In genomic region chr5:98446771-98447462, GRCm38 (mm10) we compare ENCODE assay signal across 22 mouse cellular contexts.
DNase-seq lines count a peak whose midpoint lies in the region; ATAC-seq and TF ChIP-seq lines count a peak whose summit lies in the region.
"Had no signal": no experiment of that assay in that cellular context is flagged by ENCODE, and none has a peak within 500 bp of the region (broad histone marks: within the 10 kb centered on the region; RNA-seq: fewer than 3 reads in every experiment).

No protein-coding gene starts in this region.

- H3K4me2 ChIP-seq in kidney, embryonic 16.5 days (replicated peaks; ENCODE audit: low read depth, low read length) = no peak overlapping the region
- peak overlapping the region; percentile 17; the same call in 1 of the 2 replicates for H3K4me2 ChIP-seq in intestine, embryonic 15.5 days (replicated peaks)
- peak overlapping the region; percentile 33 for H3K4me2 ChIP-seq in intestine, postnatal 0 days (replicated peaks; ENCODE audit: low read depth)
- H3K4me2 ChIP-seq in stomach, embryonic 16.5 days (ENCODE audit: low read depth, low read length) = no peak overlapping the region
- H3K4me2 ChIP-seq: embryonic facial prominence, embryonic 15.5 days; forebrain, embryonic 15.5 days; heart, embryonic 15.5 days; hindbrain, embryonic 13.5 days had no signal

- no peak for DNase-seq in kidney, adult 8-10 months
- no peak for DNase-seq in right cerebral cortex, postnatal 36 days (ENCODE audit: low spot score in 2 of 2)
- DNase-seq in embryo, embryonic 10 days (ENCODE audit: low spot score) = no peak
- DNase-seq: adrenal gland, adult 8-10 months; adrenal gland, postnatal 36 days; cerebellum, adult 2 months; cerebellum, postnatal 10 days; embryo, embryonic 11 days; gastrocnemius, postnatal 36 days; heart, adult 11 months; heart, postnatal 14 days had no signal

- H3K9me3 ChIP-seq in kidney, embryonic 16.5 days (ENCODE audit: low read length) = no peaks in the 10 kb centered on the region
- H3K9me3 ChIP-seq in intestine, embryonic 15.5 days = no peaks in the 10 kb centered on the region
- no peaks in the 10 kb centered on the region for H3K9me3 ChIP-seq in intestine, postnatal 0 days (ENCODE audit: control insufficient read depth)
- H3K9me3 ChIP-seq in stomach, embryonic 16.5 days (replicated peaks; ENCODE audit: control insufficient read depth, low read length) = no peaks in the 10 kb centered on the region
- H3K9me3 ChIP-seq: embryonic facial prominence, embryonic 15.5 days; forebrain, embryonic 10.5 days; forebrain, embryonic 15.5 days; heart, embryonic 10.5 days; heart, embryonic 15.5 days; hindbrain, embryonic 13.5 days had no signal

- H3K27ac ChIP-seq in kidney, embryonic 16.5 days (ENCODE audit: low read length) = peak overlapping the region; percentile 54
- no peak overlapping the region for H3K27ac ChIP-seq in intestine, embryonic 15.5 days
- H3K27ac ChIP-seq in intestine, postnatal 0 days (ENCODE audit: low read depth, low read length) = no peak overlapping the region
- no peak overlapping the region for H3K27ac ChIP-seq in stomach, embryonic 16.5 days (ENCODE audit: low read length)
- H3K27ac ChIP-seq: embryonic facial prominence, embryonic 15.5 days; forebrain, embryonic 10.5 days; forebrain, embryonic 15.5 days; heart, embryonic 10.5 days; heart, embryonic 15.5 days; hindbrain, embryonic 13.5 days had no signal

- H3K4me1 ChIP-seq in kidney, embryonic 16.5 days (ENCODE audit: insufficient read depth, low read length) = peaks cover 3% of the 10 kb centered on the region; the same call in 1 of the 2 replicates
- H3K4me1 ChIP-seq in intestine, embryonic 15.5 days (replicated peaks) = no peaks in the 10 kb centered on the region
- H3K4me1 ChIP-seq in intestine, postnatal 0 days (replicated peaks; ENCODE audit: control insufficient read depth, insufficient read depth, low read length) = no peaks in the 10 kb centered on the region
- H3K4me1 ChIP-seq in stomach, embryonic 16.5 days (ENCODE audit: control insufficient read depth, insufficient read depth, low read length) = no peaks in the 10 kb centered on the region
- H3K4me1 ChIP-seq: embryonic facial prominence, embryonic 15.5 days; forebrain, embryonic 10.5 days; forebrain, embryonic 15.5 days; heart, embryonic 10.5 days; heart, embryonic 15.5 days; hindbrain, embryonic 13.5 days had no signal

- H3K9ac ChIP-seq in kidney, embryonic 16.5 days (replicated peaks; ENCODE audit: low read length) = no peak overlapping the region
- no peak overlapping the region for H3K9ac ChIP-seq in intestine, embryonic 15.5 days
- H3K9ac ChIP-seq in intestine, postnatal 0 days (ENCODE audit: low read depth, low read length) = no peak overlapping the region
- H3K9ac ChIP-seq in stomach, embryonic 16.5 days (ENCODE audit: low read length) = no peak overlapping the region
- H3K9ac ChIP-seq: embryonic facial prominence, embryonic 15.5 days; forebrain, embryonic 15.5 days; heart, embryonic 15.5 days; hindbrain, embryonic 13.5 days had no signal

- no peak for TF ChIP-seq CTCF in intestine, postnatal 0 days (IDR thresholded peaks at IDR 0.05; ENCODE audit: low read depth)

- H3K36me3 ChIP-seq in kidney, embryonic 16.5 days (ENCODE audit: insufficient read depth, low read length) = no peaks in the 10 kb centered on the region
- H3K36me3 ChIP-seq in intestine, embryonic 15.5 days = no peaks in the 10 kb centered on the region
- H3K36me3 ChIP-seq in intestine, postnatal 0 days (ENCODE audit: control insufficient read depth, insufficient read depth) = no peaks in the 10 kb centered on the region
- H3K36me3 ChIP-seq in stomach, embryonic 16.5 days (ENCODE audit: control insufficient read depth, insufficient read depth, low read length) = no peaks in the 10 kb centered on the region
- H3K36me3 ChIP-seq: embryonic facial prominence, embryonic 15.5 days; forebrain, embryonic 10.5 days; forebrain, embryonic 15.5 days; heart, embryonic 10.5 days; heart, embryonic 15.5 days; hindbrain, embryonic 13.5 days had no signal

- no peak overlapping the region for H3K4me3 ChIP-seq in kidney, embryonic 16.5 days (ENCODE audit: low read length)
- H3K4me3 ChIP-seq in intestine, embryonic 15.5 days (replicated peaks) = no peak overlapping the region
- no peak overlapping the region for H3K4me3 ChIP-seq in intestine, postnatal 0 days (ENCODE audit: low read depth, low read length)
- H3K4me3 ChIP-seq in stomach, embryonic 16.5 days (replicated peaks; ENCODE audit: low read length) = no peak overlapping the region
- H3K4me3 ChIP-seq: embryonic facial prominence, embryonic 15.5 days; erythroblast, embryonic 14.5 days; forebrain, embryonic 10.5 days; forebrain, embryonic 15.5 days; heart, embryonic 10.5 days; heart, embryonic 15.5 days; hindbrain, embryonic 13.5 days had no signal

- no peaks in the 10 kb centered on the region for H3K27me3 ChIP-seq in kidney, embryonic 16.5 days (ENCODE audit: insufficient read depth, low read length)
- no peaks in the 10 kb centered on the region for H3K27me3 ChIP-seq in intestine, embryonic 15.5 days (replicated peaks)
- H3K27me3 ChIP-seq in intestine, postnatal 0 days (replicated peaks; ENCODE audit: control insufficient read depth, insufficient read depth, low read length) = no peaks in the 10 kb centered on the region
- H3K27me3 ChIP-seq in stomach, embryonic 16.5 days (ENCODE audit: control insufficient read depth, insufficient read depth, low read length) = no peaks in the 10 kb centered on the region
- H3K27me3 ChIP-seq: embryonic facial prominence, embryonic 15.5 days; forebrain, embryonic 15.5 days; heart, embryonic 15.5 days; hindbrain, embryonic 13.5 days had no signal

- peak; percentile 79 for ATAC-seq in kidney, embryonic 16.5 days (ENCODE audit: low FRiP score, low TSS enrichment)
- peak; percentile 93 for ATAC-seq in intestine, embryonic 15.5 days
- ATAC-seq in intestine, postnatal 0 days = peak; percentile 92
- peak; percentile 60; the same call in 1 of the 2 replicates for ATAC-seq in stomach, embryonic 16.5 days (ENCODE audit: insufficient read depth, low FRiP score)
- ATAC-seq: forebrain, embryonic 15.5 days had no signal

- 74% methylated on average over 12 of the region's 12 CpGs for WGBS in kidney, embryonic 16.5 days
- WGBS in intestine, embryonic 15.5 days = 72% methylated on average over 12 of the region's 12 CpGs
- 55% methylated on average over 12 of the region's 12 CpGs for WGBS in intestine, postnatal 0 days
- 70% methylated on average over 12 of the region's 12 CpGs for WGBS in stomach, embryonic 16.5 days

Comparison
In these comparisons a context has a peak if more than half of its experiments do, and no peak if none do; other contexts are left out.
1. H3K4me2 ChIP-seq: peak in intestine, embryonic 15.5 days (single experiment) and intestine, postnatal 0 days (single experiment); none in kidney, embryonic 16.5 days (single experiment) and stomach, embryonic 16.5 days (single experiment).
2. Peak in every context shown above with its lines, with median percentiles within 50 percentile points of each other: ATAC-seq.